ENCODE assay signal across 8 mouse cellular contexts in the genomic region with DNA sequence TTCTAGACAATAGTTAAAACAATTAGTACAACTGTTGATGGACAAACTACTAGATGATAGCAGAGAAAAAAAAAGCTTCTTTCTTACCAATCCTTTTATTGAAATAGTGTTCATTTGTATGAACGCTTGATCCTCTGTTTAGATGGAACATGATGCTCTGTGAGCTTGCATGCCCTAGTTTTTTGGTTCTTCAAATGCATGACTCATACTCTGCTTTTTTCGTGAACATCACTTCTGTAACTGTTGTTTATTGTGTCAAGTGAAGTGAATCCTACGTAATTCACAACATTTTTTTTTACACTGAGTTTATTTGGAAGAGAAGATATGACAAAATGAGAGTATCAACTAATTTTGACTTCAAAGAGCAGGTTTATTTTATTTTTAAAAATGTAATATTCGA.
"Had no signal": no experiment of that assay in that cellular context is flagged by ENCODE, and none has a peak within 500 bp of the region (broad histone marks: within the 10 kb centered on the region; RNA-seq: fewer than 3 reads in every experiment).

No protein-coding gene starts in this region.

- DNase-seq: liver, postnatal 0 days; lung, adult 2 months; lung, postnatal 14 days; lung, postnatal 36 days; right cerebral cortex, postnatal 14 days; thymus, adult 18-20 months; thymus, postnatal 14 days; thymus, postnatal 36 days had no signal
